Mouse (Mus musculus): ENCODE measurements around the gene Rpp40. TPM values are rescaled to one million over a fixed set of nuclear protein-coding genes. Genes with fewer than 3 reads are reported as not detected.
A peak's percentile ranks its signal among the peaks of the same experiment; 100 is the strongest.

The Rpp40 gene
- polyA plus RNA-seq (2015; fragmentation: Nextera tagmentation; extraction: Ambion mirVana), result 5.2 and 6.8 TPM in 2 replicates

DNA sequence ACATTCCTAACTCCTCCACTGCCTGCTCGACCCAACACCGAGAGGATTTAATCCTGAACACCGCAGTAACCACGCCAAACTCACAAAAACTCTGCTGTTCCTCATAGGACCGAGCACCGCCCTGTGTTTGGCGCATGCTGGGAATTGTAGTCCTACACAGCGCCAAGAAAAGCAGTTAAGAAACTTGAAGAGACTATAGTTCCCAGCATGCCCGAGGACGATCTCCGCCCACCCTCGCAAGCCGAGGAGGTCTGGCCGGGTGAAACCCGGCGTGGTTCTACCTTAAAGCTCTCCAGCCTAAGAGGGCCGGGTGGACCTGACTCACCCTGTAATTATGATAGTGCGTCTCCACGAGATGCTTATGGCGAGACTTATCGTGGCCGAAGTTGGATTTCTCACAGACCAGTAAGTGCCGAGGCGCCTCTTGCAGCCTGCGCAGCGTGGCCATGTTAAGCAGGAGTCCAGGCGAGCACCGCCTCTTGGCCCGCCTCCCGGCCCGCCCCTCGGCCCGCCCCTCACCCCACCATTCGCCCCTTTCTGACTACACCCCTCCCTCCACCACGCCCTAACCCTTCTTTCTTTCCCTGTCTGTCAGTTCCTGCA, at the start of gene Rpp40:
Rpp40 (minus strand) TSS at position 481 of the 603 bp plus-strand sequence.
- no peaks in the 10 kb centered on the region for H3K36me3 ChIP-seq (ENCODE audit: control insufficient read depth, insufficient read depth, low read length)
- ATAC-seq, result peak; percentile 100
- 0% methylated on average over 35 of the region's 35 CpGs for WGBS
- no peaks in the 10 kb centered on the region for H3K27me3 ChIP-seq (ENCODE audit: control insufficient read depth, insufficient read depth, low read depth, low read length)
- no peaks in the 10 kb centered on the region for H3K9me3 ChIP-seq (replicated peaks; ENCODE audit: control insufficient read depth, low read length, poor library complexity, severe bottlenecking)
- no peak within 1 kb of the TSS for H3K27ac ChIP-seq (ENCODE audit: low read length)
- peak within 1 kb of the TSS; percentile 84 for H3K4me2 ChIP-seq (ENCODE audit: low read length)
- H3K4me1 ChIP-seq (ENCODE audit: control insufficient read depth, insufficient read depth, low read length), result no peaks in the 10 kb centered on the region
- peak within 1 kb of the TSS; percentile 64 for H3K9ac ChIP-seq (ENCODE audit: low read depth, low read length)
- peak within 1 kb of the TSS; percentile 59 for H3K4me3 ChIP-seq (ENCODE audit: low read depth, low read length)

GRCm38 (mm10) chr13:35949814-35950455, 43.8 kb upstream of the Rpp40 start:
- no peak for ATAC-seq
- Histone ChIP-seq H3K4me2 (ENCODE audit: low read length) (no peak overlapping the region), H3K9me3 (replicated peaks; ENCODE audit: control insufficient read depth, low read length, poor library complexity, severe bottlenecking) (no peaks in the 10 kb centered on the region), H3K4me3 (ENCODE audit: low read depth, low read length) (no peak overlapping the region), H3K4me1 (ENCODE audit: control insufficient read depth, insufficient read depth, low read length) (no peaks in the 10 kb centered on the region), H3K36me3 (ENCODE audit: control insufficient read depth, insufficient read depth, low read length) (no peaks in the 10 kb centered on the region), H3K27me3 (ENCODE audit: control insufficient read depth, insufficient read depth, low read depth, low read length) (no peaks in the 10 kb centered on the region), H3K9ac (ENCODE audit: low read depth, low read length) (no peak overlapping the region), H3K27ac (ENCODE audit: low read length) (no peak overlapping the region)
- WGBS, result 90% methylated on average over 17 of the region's 17 CpGs

DNA sequence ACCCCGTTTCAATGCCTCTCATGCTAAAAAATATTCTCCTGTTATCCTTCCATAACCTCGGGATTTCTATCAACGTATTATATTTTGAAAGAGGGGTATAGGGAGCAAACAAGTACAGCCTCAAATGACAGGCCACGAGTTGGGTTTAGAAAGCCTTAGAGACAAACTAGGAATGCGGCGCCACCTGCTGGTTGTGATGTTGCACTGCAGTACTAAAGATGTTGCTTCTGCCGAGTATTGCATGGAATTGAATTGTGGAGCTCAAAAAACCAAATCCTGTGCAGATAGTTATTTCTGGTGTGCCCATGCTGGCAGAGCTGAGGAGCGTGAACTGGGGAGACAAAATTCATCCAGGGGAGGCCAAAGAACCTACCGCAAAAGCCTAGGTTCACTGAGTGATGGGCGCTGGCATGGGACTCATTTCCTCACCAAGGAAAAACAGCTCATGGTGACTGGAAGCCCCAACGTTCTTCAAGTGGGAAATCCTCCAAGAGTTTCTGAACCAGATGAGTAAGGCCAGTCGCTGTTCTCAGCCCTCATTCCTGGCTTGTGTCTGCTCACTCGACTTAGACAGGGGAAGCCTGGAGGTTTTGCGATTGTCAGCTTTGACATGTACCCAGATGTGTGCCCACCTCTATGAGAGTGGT, 41.3 kb upstream of the Rpp40 start:
- WGBS, result 29% methylated on average over 14 of the region's 14 CpGs
- no peaks in the 10 kb centered on the region for H3K4me1 ChIP-seq (ENCODE audit: control insufficient read depth, insufficient read depth, low read length)
- no peaks in the 10 kb centered on the region for H3K36me3 ChIP-seq (ENCODE audit: control insufficient read depth, insufficient read depth, low read length)
- no peak overlapping the region for H3K4me3 ChIP-seq (ENCODE audit: low read depth, low read length)
- no peak overlapping the region for H3K4me2 ChIP-seq (ENCODE audit: low read length)
- no peaks in the 10 kb centered on the region for H3K9me3 ChIP-seq (replicated peaks; ENCODE audit: control insufficient read depth, low read length, poor library complexity, severe bottlenecking)
- H3K27ac ChIP-seq (ENCODE audit: low read length), result no peak overlapping the region; the same call in 1 of the 2 replicates
- H3K27me3 ChIP-seq (ENCODE audit: control insufficient read depth, insufficient read depth, low read depth, low read length), result no peaks in the 10 kb centered on the region
- H3K9ac ChIP-seq (ENCODE audit: low read depth, low read length), result no peak overlapping the region
- ATAC-seq, result peak; percentile 78

DNA sequence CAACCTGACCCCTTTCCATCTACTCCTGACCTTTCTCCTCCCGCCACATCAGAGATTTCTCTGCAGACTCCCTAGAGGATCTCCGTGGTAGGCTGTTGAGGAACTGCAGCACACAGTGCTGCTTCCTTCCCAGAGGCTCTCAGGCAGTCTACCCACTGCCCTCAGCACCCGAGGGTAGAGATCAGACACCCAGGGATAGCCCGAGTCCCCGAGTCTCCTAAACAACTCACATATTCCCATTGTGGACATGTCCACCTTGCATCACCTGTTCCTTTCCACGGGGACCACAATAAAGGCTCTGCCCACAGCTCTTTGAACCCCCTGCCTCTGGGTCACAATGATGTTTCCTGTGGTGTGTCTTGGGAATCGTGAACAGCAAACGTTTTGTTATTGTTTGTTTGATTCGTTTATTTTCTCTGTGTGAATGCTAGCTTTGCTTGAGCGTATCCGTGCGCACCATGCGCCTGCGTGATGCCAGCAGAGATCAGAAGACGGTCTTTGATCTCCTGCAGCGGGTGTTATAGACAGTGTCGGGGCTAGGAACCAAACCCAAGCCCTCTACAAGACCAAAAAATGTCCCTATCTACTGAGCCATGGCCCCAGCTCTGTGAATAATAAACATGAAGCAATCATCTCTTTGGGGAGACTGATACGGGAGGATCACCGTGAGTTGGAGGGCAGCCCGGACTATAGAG, 40.6 kb upstream of the Rpp40 start:
- WGBS, result 73% methylated on average over 20 of the region's 20 CpGs
- peak; percentile 46 for ATAC-seq

GRCm38 (mm10) chr13:35940934-35941333, 34.8 kb upstream of the Rpp40 start:
- Histone ChIP-seq H3K4me1 (ENCODE audit: control insufficient read depth, insufficient read depth, low read length) (no peaks in the 10 kb centered on the region), H3K4me2 (ENCODE audit: low read length) (no peak overlapping the region), H3K9me3 (replicated peaks; ENCODE audit: control insufficient read depth, low read length, poor library complexity, severe bottlenecking) (no peaks in the 10 kb centered on the region), H3K27ac (ENCODE audit: low read length) (no peak overlapping the region), H3K4me3 (ENCODE audit: low read depth, low read length) (no peak overlapping the region), H3K9ac (ENCODE audit: low read depth, low read length) (no peak overlapping the region), H3K27me3 (ENCODE audit: control insufficient read depth, insufficient read depth, low read depth, low read length) (no peaks in the 10 kb centered on the region), H3K36me3 (ENCODE audit: control insufficient read depth, insufficient read depth, low read length) (no peaks in the 10 kb centered on the region)
- no peak for ATAC-seq
- 91% methylated on average over 5 of the region's 5 CpGs for WGBS

More for the DNA sequence above, 40.6 kb upstream of the Rpp40 start:
- no peaks in the 10 kb centered on the region for H3K4me1 ChIP-seq (ENCODE audit: control insufficient read depth, insufficient read depth, low read length)
- no peak overlapping the region for H3K9ac ChIP-seq (ENCODE audit: low read depth, low read length)
- no peak overlapping the region for H3K27ac ChIP-seq (ENCODE audit: low read length)
- H3K27me3 ChIP-seq (ENCODE audit: control insufficient read depth, insufficient read depth, low read depth, low read length), result no peaks in the 10 kb centered on the region
- H3K36me3 ChIP-seq (ENCODE audit: control insufficient read depth, insufficient read depth, low read length), result no peaks in the 10 kb centered on the region
- H3K4me3 ChIP-seq (ENCODE audit: low read depth, low read length), result no peak overlapping the region
- no peak overlapping the region for H3K4me2 ChIP-seq (ENCODE audit: low read length)
- no peaks in the 10 kb centered on the region for H3K9me3 ChIP-seq (replicated peaks; ENCODE audit: control insufficient read depth, low read length, poor library complexity, severe bottlenecking)

- Histone ChIP-seq H3K4me3 (ENCODE audit: low read depth, low read length) (no peak overlapping the region), H3K9ac (ENCODE audit: low read depth, low read length) (no peak overlapping the region), H3K4me2 (ENCODE audit: low read length) (no peak overlapping the region), H3K36me3 (ENCODE audit: control insufficient read depth, insufficient read depth, low read length) (no peaks in the 10 kb centered on the region), H3K27ac (ENCODE audit: low read length) (no peak overlapping the region), H3K27me3 (ENCODE audit: control insufficient read depth, insufficient read depth, low read depth, low read length) (no peaks in the 10 kb centered on the region), H3K9me3 (replicated peaks; ENCODE audit: control insufficient read depth, low read length, poor library complexity, severe bottlenecking) (peaks cover under 1% of the 10 kb centered on the region; the same call in 1 of the 2 replicates), H3K4me1 (ENCODE audit: control insufficient read depth, insufficient read depth, low read length) (no peaks in the 10 kb centered on the region)
- no peak for ATAC-seq
- 71% methylated on average over 18 of the region's 18 CpGs for WGBS
These were observed 33.9 kb upstream of the Rpp40 start for GRCm38 (mm10) chr13:35939871-35940665.

- Histone ChIP-seq H3K4me1 (ENCODE audit: control insufficient read depth, insufficient read depth, low read length) (no peaks in the 10 kb centered on the region), H3K36me3 (ENCODE audit: control insufficient read depth, insufficient read depth, low read length) (no peaks in the 10 kb centered on the region), H3K27me3 (ENCODE audit: control insufficient read depth, insufficient read depth, low read depth, low read length) (no peaks in the 10 kb centered on the region), H3K9ac (ENCODE audit: low read depth, low read length) (no peak overlapping the region), H3K27ac (ENCODE audit: low read length) (no peak overlapping the region), H3K4me3 (ENCODE audit: low read depth, low read length) (no peak overlapping the region), H3K4me2 (ENCODE audit: low read length) (no peak overlapping the region), H3K9me3 (replicated peaks; ENCODE audit: control insufficient read depth, low read length, poor library complexity, severe bottlenecking) (peaks cover 6% of the 10 kb centered on the region; the same call in 1 of the 2 replicates)
- WGBS, result 80% methylated on average over 2 of the region's 2 CpGs
- ATAC-seq, result no peak
These were observed 31.8 kb upstream of the Rpp40 start for GRCm38 (mm10) chr13:35937991-35938390.

- no peaks in the 10 kb centered on the region for H3K4me1 ChIP-seq (ENCODE audit: control insufficient read depth, insufficient read depth, low read length)
- H3K4me3 ChIP-seq (ENCODE audit: low read depth, low read length), result no peak overlapping the region
- H3K9me3 ChIP-seq (replicated peaks; ENCODE audit: control insufficient read depth, low read length, poor library complexity, severe bottlenecking), result no peaks in the 10 kb centered on the region
- no peaks in the 10 kb centered on the region for H3K36me3 ChIP-seq (ENCODE audit: control insufficient read depth, insufficient read depth, low read length)
- no peak overlapping the region for H3K9ac ChIP-seq (ENCODE audit: low read depth, low read length)
- 94% methylated on average over 1 of the region's 1 CpGs for WGBS
- no peaks in the 10 kb centered on the region for H3K27me3 ChIP-seq (ENCODE audit: control insufficient read depth, insufficient read depth, low read depth, low read length)
- ATAC-seq, result no peak
- H3K27ac ChIP-seq (ENCODE audit: low read length), result no peak overlapping the region
- no peak overlapping the region for H3K4me2 ChIP-seq (ENCODE audit: low read length)
These were observed 5.3 kb upstream of the Rpp40 start for GRCm38 (mm10) chr13:35911476-35911875.
